Mouse (Mus musculus) embryonic fibroblast, embryonic 13.5 days (primary cell): Measurements from ENCODE around the gene Hoxb2.

ENCODE experiments used
- CTCF ChIP-seq: IDR thresholded peaks from 2 replicates; pipeline ENCODE4 v1.5.1; 2011; ENCODE audit warnings: mild to moderate bottlenecking, control low read depth, low read length, moderate library complexity, borderline replicate concordance; ENCODE audit not compliant: insufficient read depth
- POLR2A ChIP-seq: IDR thresholded peaks from 2 replicates; pipeline ENCODE4 v1.6.1; 2011; ENCODE audit warnings: low read depth, mild to moderate bottlenecking, control low read depth, low read length, moderate library complexity

DNA sequence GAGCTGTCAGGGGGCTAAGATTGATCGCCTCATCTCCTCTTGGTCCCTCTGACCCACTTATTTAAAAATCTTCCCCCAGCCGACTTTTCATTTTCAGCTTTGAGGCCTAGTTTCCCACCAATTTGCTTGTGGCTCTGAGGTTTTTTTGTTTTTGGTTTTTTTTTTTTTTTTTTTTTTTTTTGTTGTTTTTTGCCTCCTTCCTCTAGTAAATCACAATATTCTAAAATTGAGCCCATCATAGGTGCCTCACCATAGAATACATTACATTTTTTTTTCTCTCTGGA is at the start of gene Hoxb2:
- no peak for TF ChIP-seq CTCF
- no peak for TF ChIP-seq POLR2A
